Mouse (Mus musculus) forebrain, embryonic 15.5 days (tissue): ENCODE measurements around the gene Nktr. TPM values are rescaled to one million over a fixed set of nuclear protein-coding genes. Genes with fewer than 3 reads are reported as not detected.

Source experiments
- ATAC-seq: fragments of 200-750 bp; cut with Nextera tagmentation; replicated peaks from 2 replicates; pipeline ENCODE4 v1.8.0; 2017; ENCODE audit warnings: mild to moderate bottlenecking, moderate TSS enrichment, moderate library complexity
- H3K27ac ChIP-seq: fragments of 300-500 bp; sonication (generic); replicated peaks from 2 replicates; pipeline ENCODE4 v1.5.1; 2015; ENCODE audit warnings: mild to moderate bottlenecking, inconsistent platforms
- H3K27me3 ChIP-seq: fragments of 300-500 bp; sonication (generic); 2 replicates; pipeline ENCODE4 v1.6.1; 2015; ENCODE audit warnings: inconsistent platforms
- H3K36me3 ChIP-seq: fragments of 300-500 bp; sonication (generic); 2 replicates; pipeline ENCODE4 v1.6.1; 2015; ENCODE audit warnings: mild to moderate bottlenecking, inconsistent platforms
- H3K4me1 ChIP-seq: fragments of 300-500 bp; sonication (generic); 2 replicates; pipeline ENCODE4 v1.6.1; 2015; ENCODE audit warnings: inconsistent platforms
- H3K4me2 ChIP-seq: fragments of 300-500 bp; sonication (generic); replicated peaks from 2 replicates; pipeline ENCODE4 v1.6.1; 2015; ENCODE audit warnings: mild to moderate bottlenecking, inconsistent platforms
- H3K4me3 ChIP-seq: fragments of 300-500 bp; sonication (generic); 2 replicates; pipeline ENCODE4 v1.5.1; 2015; ENCODE audit warnings: mild to moderate bottlenecking, inconsistent platforms
- H3K9ac ChIP-seq: fragments of 300-500 bp; sonication (generic); replicated peaks from 2 replicates; pipeline ENCODE4 v1.6.1; 2015; ENCODE audit warnings: mild to moderate bottlenecking, inconsistent platforms
- H3K9me3 ChIP-seq: fragments of 300-500 bp; sonication (generic); 2 replicates; pipeline ENCODE4 v1.6.1; 2016; ENCODE audit warnings: inconsistent platforms
- WGBS: fragments of 180-500 bp; shearing (Covaris S2); methylation state at CpG from one replicate; pipeline ENCODE4 v1.1.7; 2015; ENCODE audit warnings: mixed read lengths; 5-methylcytosine and 5-hydroxymethylcytosine counted together
- polyA plus RNA-seq: library from polyadenylated mRNA; unstranded; fragments of >200 nt; fragmentation: Nextera tagmentation; extraction: Ambion mirVana; gene quantifications from 2 replicates; pipeline ENCODE4 v1.2.1, GENCODE M21; 2015

Gene Nktr
- polyA plus RNA-seq, 1 experiment from 2014 or later, result 57.5 TPM

DNA sequence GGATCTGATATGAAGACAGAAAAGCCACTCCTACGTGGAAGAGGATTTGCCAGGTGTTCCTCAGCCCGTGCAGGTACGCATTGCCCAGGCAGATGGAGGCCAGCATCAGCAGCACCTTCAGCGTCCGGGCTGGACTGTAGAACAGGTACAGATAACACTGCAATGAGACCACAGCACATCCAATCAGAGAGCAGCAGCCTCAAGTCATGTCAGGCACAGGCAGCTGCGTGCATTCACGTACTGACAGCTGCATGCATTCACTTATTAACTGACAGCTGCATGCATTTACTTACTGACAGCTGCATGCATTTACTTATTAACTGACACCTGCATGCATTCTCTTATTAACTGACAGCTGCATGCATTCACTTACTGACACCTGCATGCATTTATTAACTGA lies 34.3 kb upstream of the Nktr start:
- Histone ChIP-seq H3K4me3 (no peak overlapping the region), H3K27ac (no peak overlapping the region), H3K36me3 (peaks cover 52% of the 10 kb centered on the region), H3K27me3 (no peaks in the 10 kb centered on the region), H3K9me3 (no peaks in the 10 kb centered on the region), H3K9ac (no peak overlapping the region), H3K4me2 (no peak overlapping the region), H3K4me1 (peaks cover 4% of the 10 kb centered on the region)
- WGBS, result 84% methylated on average over 7 of the region's 7 CpGs
- no peak for ATAC-seq

DNA sequence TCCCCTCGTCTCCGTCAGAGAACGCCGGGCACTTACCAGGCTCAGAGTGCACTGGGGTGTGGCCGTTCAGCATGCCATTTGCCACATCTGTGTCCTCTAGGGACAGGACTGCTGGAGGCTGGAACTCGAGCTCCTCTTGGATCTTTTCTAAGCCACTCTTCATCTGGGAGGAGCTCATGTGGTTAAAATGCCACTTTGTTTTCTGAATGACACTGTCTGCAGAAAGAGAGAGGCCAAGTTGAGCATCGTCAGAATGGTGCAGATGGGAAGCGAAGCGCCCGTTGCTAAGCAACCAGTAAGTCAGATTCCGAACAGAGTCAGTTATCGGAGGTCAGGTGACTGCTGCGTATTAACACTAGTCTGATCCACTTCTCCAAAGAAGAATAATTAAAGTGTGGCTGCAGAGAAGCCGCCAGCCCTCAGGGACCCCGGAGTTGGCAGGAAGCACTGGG lies 28.7 kb upstream of the Nktr start:
- Histone ChIP-seq H3K9me3 (no peaks in the 10 kb centered on the region), H3K9ac (no peak overlapping the region), H3K27ac (peak overlapping the region; percentile 86), H3K4me1 (peaks cover 15% of the 10 kb centered on the region), H3K36me3 (peaks cover 42% of the 10 kb centered on the region), H3K4me2 (peak overlapping the region; percentile 34), H3K4me3 (peak overlapping the region; percentile 13; the same call in 1 of the 2 replicates), H3K27me3 (no peaks in the 10 kb centered on the region)
- 48% methylated on average over 15 of the region's 15 CpGs for WGBS
- ATAC-seq, result peak; percentile 94

DNA sequence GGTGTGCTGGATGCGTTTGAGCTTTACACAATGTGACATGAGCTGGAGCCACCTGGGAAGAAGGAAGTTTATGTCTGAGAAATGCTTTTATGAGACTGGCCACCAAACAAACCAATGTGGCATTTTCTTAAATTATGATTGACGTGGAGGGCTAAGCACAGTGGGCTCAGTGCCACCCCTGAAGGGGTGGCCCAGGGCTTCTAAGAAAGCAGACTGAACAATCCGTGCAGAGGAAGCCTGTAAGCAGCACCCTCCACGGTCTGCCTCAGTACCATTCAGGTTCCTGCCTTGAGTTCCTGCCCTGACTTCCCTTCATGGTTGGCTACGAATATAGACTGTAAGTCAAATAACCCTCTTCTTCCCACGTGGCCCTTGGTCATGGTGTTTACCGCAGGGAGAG lies 28.2 kb upstream of the Nktr start:
- H3K9ac ChIP-seq, result no peak overlapping the region
- 82% methylated on average over 7 of the region's 7 CpGs for WGBS
- peaks cover 15% of the 10 kb centered on the region for H3K4me1 ChIP-seq
- peak overlapping the region; percentile 86 for H3K27ac ChIP-seq
- no peak overlapping the region; the same call in 1 of the 2 replicates for H3K4me2 ChIP-seq
- no peaks in the 10 kb centered on the region for H3K27me3 ChIP-seq
- H3K9me3 ChIP-seq, result no peaks in the 10 kb centered on the region
- peaks cover 42% of the 10 kb centered on the region for H3K36me3 ChIP-seq
- H3K4me3 ChIP-seq, result no peak overlapping the region
- no peak; the same call in 1 of the 2 replicates for ATAC-seq

DNA sequence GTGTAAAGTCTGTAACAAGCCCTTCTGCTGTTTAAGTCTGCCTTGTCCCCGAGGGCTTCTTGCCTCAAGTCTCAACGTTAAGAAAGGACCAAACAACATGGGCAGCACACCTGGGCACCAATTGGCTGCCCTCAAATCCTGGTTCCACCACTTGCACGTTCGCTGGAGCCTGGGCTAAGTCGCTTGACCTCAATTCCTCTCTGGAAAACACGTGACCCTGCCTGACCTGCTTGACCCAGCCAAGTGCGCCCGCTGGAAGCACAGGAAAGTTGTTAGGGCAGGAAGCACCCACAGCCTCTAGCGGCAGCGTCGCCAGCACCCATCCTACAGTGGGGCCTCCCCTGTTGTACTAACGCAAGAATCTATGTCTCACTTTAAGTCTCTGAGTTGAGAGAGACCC lies 24.2 kb upstream of the Nktr start:
- Histone ChIP-seq H3K4me3 (no peak overlapping the region), H3K4me1 (peaks cover 12% of the 10 kb centered on the region), H3K9me3 (no peaks in the 10 kb centered on the region), H3K4me2 (no peak overlapping the region), H3K9ac (no peak overlapping the region), H3K36me3 (peaks cover 42% of the 10 kb centered on the region), H3K27ac (no peak overlapping the region), H3K27me3 (no peaks in the 10 kb centered on the region)
- ATAC-seq, result no peak
- 85% methylated on average over 12 of the region's 12 CpGs for WGBS

DNA sequence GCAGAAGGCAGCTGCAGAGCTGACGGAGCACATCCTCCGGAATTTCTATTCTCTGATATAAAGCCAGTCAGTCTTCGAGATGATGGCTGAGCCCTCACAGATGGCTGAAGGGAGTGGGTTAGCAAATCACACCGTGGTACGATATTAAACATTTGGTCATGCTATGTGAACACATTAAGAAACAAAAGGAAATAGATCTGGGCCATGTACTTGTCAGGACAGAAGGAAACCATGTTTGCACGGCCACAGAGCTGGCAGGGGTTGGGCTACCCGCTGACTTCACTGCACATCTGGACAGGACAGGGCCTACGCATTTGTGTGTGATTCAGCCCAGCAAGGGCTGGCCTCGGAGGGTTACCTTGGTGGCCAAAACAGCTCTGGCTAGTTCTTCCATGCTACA lies 22.3 kb upstream of the Nktr start:
- H3K4me3 ChIP-seq, result no peak overlapping the region
- no peak overlapping the region for H3K9ac ChIP-seq
- ATAC-seq, result no peak
- no peak overlapping the region for H3K4me2 ChIP-seq
- H3K27me3 ChIP-seq, result no peaks in the 10 kb centered on the region
- H3K27ac ChIP-seq, result no peak overlapping the region
- WGBS, result 90% methylated on average over 9 of the region's 9 CpGs
- H3K36me3 ChIP-seq, result peaks cover 39% of the 10 kb centered on the region
- no peaks in the 10 kb centered on the region for H3K9me3 ChIP-seq
- no peaks in the 10 kb centered on the region for H3K4me1 ChIP-seq

DNA sequence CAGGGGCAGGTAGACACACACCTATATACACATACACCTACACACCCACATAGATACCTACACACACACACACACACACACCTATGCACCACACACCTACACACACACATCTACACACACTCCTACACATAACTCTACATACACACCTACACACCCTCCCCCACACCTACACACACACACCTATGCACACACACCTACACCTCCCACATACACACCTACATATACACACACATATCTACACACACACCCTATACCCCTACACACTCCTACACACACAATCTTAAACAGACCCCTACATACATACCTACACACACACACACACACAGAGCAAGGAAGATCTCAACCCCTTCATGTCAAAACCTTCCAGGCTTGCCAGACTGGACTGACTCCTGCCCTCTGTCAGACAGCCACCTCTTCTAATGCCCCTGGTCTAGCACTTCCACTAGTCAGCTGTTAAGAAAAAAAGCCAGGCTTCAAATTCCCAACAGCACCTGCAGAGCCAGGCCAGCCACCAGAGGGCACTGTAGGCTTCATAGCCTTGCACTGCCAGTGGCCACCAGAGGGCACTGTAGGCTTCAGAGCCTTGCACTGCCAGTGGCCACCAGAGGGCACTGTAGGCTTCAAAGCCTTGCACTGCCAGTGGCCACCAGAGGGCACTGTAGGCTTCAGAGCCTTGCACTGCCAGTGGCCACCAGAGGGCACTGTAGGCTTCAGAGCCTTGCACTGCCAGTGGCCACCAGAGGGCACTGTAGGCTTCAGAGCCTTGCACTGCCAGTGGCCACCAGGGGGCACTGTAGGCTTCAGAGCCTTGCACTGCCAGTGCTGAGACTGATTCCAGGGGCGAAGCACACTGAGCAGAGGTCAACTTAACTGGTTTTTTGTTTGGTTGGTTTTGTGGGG lies 21.6 kb upstream of the Nktr start:
- Histone ChIP-seq H3K4me2 (no peak overlapping the region), H3K4me1 (peaks cover 1% of the 10 kb centered on the region), H3K9me3 (no peaks in the 10 kb centered on the region), H3K36me3 (peaks cover 38% of the 10 kb centered on the region), H3K4me3 (no peak overlapping the region), H3K27ac (no peak overlapping the region), H3K27me3 (no peaks in the 10 kb centered on the region), H3K9ac (no peak overlapping the region)
- 91% methylated on average over 1 of the region's 1 CpGs for WGBS
- ATAC-seq, result no peak; the same call in 1 of the 2 replicates

DNA sequence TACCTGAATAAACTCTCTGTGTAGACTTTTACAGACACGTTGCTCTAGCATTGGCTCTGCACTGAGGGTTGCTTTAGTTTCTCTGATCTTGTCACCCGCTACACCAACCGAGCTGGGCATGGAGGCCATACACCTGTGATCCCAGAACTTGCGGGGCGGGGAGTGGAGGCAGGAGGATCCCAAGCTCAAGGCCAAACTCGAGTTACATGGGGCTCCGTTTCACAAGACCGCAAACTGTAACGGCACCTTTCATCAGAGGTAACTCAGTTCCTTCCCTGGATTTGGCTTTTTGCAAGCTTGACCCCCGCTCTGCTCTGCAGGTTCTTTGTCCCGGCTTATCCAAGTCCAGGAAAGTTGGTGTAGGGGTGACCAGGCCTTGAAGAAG lies 14.7 kb upstream of the Nktr start:
- no peaks in the 10 kb centered on the region for H3K9me3 ChIP-seq
- peak overlapping the region; percentile 99 for H3K4me2 ChIP-seq
- peaks cover 27% of the 10 kb centered on the region for H3K4me1 ChIP-seq
- WGBS, result 32% methylated on average over 11 of the region's 11 CpGs
- peaks cover 8% of the 10 kb centered on the region for H3K36me3 ChIP-seq
- H3K9ac ChIP-seq, result peak overlapping the region; percentile 86
- no peak for ATAC-seq
- no peaks in the 10 kb centered on the region for H3K27me3 ChIP-seq
- peak overlapping the region; percentile 92 for H3K4me3 ChIP-seq
- H3K27ac ChIP-seq, result no peak overlapping the region

DNA sequence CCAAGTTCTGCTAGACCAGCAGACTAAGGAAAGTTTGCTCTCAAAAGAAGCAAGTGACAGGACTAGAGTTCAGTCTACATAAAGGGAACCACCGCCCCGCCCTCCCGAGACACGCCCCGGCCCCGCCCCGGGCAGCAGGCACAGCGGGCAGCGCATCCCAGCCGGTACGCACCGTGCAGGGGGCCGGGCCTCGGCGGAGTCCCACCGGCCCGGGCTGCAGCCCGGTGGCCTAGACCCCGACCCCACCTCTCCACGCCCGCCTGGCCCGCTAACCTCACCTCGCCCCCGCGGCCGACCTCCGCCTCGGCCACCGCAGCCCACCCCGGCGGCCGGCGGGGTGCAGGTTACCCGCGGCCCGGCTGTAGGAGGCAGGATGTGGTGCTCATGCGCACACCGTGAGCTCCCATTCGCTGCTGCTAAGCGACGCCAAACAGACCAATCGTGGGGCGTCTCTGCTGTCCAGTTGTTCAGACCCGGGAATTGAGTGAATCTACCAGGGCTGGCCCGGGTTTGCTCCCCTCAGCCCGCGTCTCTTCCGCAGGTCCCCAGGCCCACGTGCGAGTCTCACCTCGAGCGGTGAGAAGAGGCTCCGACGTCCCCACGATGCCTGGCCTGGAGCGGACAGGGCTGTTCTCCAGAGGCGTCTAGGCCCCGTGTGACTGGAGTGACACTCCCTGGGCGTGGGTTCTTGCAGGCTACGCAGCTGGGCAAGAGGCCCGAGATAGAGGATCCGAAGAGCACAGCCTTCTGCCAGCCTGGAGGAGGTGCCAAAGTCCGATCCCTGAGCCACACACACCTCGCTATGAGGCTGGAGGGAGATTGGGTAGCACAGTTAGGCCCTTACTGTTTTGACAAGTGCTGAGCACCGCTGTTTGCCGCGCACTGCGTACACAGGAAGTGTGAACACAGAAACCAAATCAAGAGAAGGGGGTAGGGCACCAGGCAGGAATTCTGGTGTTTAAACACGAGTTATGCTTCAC lies 14.0 kb upstream of the Nktr start, which contains the start of gene Sec22c:
Gene Sec22c, minus strand, starts transcription at position 845 of the 980 bp plus-strand sequence.
- no peaks in the 10 kb centered on the region for H3K9me3 ChIP-seq
- 2% methylated on average over 69 of the region's 69 CpGs for WGBS
- H3K27ac ChIP-seq, result peak within 1 kb of the TSS; percentile 81
- 0 out of 2 replicates have a peak, but pooled peaks cover under 1% of the 10 kb centered on the region for H3K36me3 ChIP-seq
- ATAC-seq, result peak; percentile 97
- H3K27me3 ChIP-seq, result no peaks in the 10 kb centered on the region
- peaks cover 27% of the 10 kb centered on the region for H3K4me1 ChIP-seq
- peak within 1 kb of the TSS; percentile 92 for H3K4me3 ChIP-seq
- peak within 1 kb of the TSS; percentile 99 for H3K4me2 ChIP-seq
- peak within 1 kb of the TSS; percentile 86 for H3K9ac ChIP-seq

DNA sequence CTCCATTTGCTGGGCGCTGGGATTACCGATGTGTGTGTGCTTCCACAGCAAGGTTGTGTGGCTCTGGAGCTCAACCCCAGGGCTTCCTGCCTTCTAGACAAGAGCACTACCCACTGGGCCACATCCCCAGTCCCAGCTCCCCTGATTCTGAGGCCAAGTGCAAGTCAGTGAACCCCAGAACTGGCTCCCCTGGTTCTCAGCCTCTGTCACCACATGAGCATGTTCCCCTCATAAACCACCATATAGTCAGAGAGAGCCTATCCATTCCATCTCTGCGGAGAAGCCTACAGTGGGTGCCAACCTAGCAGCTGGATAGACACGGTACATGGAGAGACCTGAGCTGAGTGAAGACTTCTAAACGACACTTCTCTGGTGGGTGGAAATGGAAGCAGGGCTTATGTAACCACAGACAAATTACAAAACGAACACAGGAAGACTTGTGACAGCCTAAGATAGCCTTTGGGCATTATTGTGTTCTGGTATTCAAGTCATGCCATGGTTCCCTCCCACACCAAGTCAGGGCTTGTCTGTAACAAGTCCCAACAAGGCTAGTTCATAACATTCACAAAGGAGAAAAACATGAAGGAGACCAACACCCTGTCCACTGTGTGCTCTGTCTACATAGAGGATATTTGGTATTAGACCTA lies 12.8 kb upstream of the Nktr start:
- H3K27me3 ChIP-seq, result no peaks in the 10 kb centered on the region
- no peak overlapping the region for H3K4me2 ChIP-seq
- H3K4me3 ChIP-seq, result no peak overlapping the region
- no peaks in the 10 kb centered on the region for H3K36me3 ChIP-seq
- no peak overlapping the region for H3K27ac ChIP-seq
- no peaks in the 10 kb centered on the region for H3K9me3 ChIP-seq
- WGBS, result 79% methylated on average over 6 of the region's 6 CpGs
- peaks cover 33% of the 10 kb centered on the region for H3K4me1 ChIP-seq
- no peak for ATAC-seq
- H3K9ac ChIP-seq, result no peak overlapping the region

DNA sequence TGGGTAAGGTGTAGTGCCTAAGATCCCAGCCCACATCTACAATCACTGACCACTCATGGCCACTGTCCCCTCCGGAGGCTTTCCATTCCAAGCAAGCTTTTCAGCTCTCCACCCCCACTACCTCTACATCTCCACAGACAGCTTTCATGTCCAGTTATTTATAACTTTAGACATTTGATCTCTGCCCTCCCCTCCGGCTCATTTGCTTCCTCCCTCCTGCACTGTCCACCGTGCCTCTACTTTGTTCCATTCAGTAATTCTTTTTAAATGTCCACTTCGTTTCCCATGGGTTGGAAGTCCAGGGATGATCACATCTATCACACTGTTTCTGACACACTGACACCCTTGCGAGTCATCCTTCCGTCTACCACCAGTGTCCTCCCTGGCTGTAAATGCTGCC lies 11.2 kb upstream of the Nktr start:
- Histone ChIP-seq H3K36me3 (peaks cover 7% of the 10 kb centered on the region), H3K4me2 (no peak overlapping the region), H3K27ac (no peak overlapping the region), H3K4me3 (no peak overlapping the region), H3K27me3 (no peaks in the 10 kb centered on the region), H3K4me1 (peaks cover 38% of the 10 kb centered on the region), H3K9me3 (no peaks in the 10 kb centered on the region), H3K9ac (no peak overlapping the region)
- ATAC-seq, result no peak
- 77% methylated on average over 6 of the region's 6 CpGs for WGBS

DNA sequence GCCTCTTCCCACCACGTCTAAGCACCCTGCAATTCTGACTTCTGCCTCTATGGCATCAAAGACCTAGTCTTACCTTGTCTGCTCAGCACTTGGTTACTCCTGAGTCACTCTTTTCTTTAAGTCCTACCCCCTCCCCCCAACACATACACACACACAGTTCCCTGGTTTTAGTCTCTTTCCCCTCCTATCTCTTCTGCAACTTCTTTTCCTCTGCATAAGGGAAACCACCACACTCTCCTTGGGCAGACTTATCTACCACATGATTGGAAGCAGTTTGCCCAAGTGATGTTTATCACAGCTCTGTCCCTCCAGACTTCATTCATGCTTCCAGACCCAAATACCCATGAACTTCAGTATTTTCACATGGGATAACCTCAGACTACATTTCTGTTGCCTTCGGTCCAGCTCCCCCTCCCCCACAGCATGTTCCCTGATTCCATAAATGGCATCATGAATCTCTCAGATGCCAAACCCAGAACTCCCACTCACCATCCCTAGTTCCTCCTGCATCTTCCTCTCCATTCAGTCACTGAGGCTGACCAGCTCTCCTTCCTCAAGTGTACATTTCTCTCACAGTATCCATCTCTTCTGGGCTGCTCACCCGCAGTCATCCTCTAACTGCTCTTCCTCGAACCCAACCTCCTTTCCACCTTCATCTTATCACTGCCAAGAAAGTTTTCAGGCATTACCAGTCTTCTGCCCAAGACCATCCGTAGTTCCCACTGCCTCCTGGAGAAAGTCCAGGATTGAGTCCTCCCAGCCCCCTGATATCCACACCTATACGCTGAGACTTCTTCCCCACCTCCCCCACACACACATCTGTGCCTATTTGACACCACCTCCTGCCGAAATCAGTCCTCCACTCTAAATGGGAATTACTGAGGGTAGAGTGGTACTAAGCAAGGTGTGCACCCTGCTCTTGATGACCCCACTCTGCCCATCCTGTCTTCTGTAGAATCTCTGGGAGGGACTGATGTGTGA lies 10.2 kb upstream of the Nktr start:
- Histone ChIP-seq H3K27ac (no peak overlapping the region), H3K9me3 (no peaks in the 10 kb centered on the region), H3K27me3 (no peaks in the 10 kb centered on the region), H3K4me3 (no peak overlapping the region), H3K4me1 (peaks cover 28% of the 10 kb centered on the region), H3K4me2 (no peak overlapping the region), H3K9ac (no peak overlapping the region), H3K36me3 (peaks cover 12% of the 10 kb centered on the region)
- 73% methylated on average over 7 of the region's 7 CpGs for WGBS
- ATAC-seq, result no peak
